Mouse (Mus musculus) testis, adult 2 months (tissue): ENCODE measurements around the gene Sdsl.

Experiments
- CTCF ChIP-seq: fragments of 200-500 bp; IDR thresholded peaks from 2 replicates; pipeline ENCODE4 v1.5.1; 2012; ENCODE audit warnings: low read depth, mild to moderate bottlenecking, inconsistent platforms, low read length, moderate library complexity; ENCODE audit not compliant: control insufficient read depth, insufficient read depth, insufficient replicate concordance
- POLR2A ChIP-seq: fragments of 200-500 bp; IDR thresholded peaks from 2 replicates; pipeline ENCODE4 v1.6.1; 2012; ENCODE audit warnings: low read depth, mild to moderate bottlenecking, inconsistent platforms, low read length, moderate library complexity; ENCODE audit not compliant: control insufficient read depth

DNA sequence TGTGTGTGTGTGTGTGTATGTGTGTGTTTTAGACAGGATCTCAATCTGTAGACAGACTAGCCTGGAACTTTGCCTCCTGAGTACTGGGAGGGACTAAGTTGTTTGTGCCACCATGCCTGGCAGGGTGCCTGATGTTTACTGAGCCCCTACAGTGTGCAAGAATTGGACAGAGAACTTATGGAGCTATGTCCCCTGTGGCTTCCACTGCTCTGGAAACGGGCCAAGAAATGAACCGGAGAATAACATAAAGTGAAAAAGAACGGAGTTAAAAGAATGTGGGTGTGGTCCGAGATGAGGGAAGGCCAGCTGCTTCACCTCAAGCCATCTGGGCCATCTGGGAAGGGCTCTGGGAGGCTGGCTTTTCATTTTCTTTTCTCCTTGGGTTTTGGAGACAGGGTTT, 42.1 kb upstream of the Sdsl start:
- no peak for TF ChIP-seq POLR2A
- TF ChIP-seq CTCF = no peak
